Mouse (Mus musculus): ENCODE measurements around the gene Gm3164. TPM values are rescaled to one million over a fixed set of nuclear protein-coding genes. Genes with fewer than 3 reads are reported as not detected.
"Not testable (repeated sequence)": the region's sequence is repeated elsewhere in the genome, so short reads cannot be mapped to it uniquely, and the experiment has no call there.

Gene Gm3164
- total RNA-seq (2021), result under 1 TPM; 0.47 to 0.49 TPM
- long read RNA-seq, experiment 1, result 0 reads
- long read RNA-seq, experiment 2, partial matches to known transcripts, result 0 of 1 reads
- long read RNA-seq, experiment 2, other reads (novel, unspliced or antisense), result 1 of 1 reads

DNA sequence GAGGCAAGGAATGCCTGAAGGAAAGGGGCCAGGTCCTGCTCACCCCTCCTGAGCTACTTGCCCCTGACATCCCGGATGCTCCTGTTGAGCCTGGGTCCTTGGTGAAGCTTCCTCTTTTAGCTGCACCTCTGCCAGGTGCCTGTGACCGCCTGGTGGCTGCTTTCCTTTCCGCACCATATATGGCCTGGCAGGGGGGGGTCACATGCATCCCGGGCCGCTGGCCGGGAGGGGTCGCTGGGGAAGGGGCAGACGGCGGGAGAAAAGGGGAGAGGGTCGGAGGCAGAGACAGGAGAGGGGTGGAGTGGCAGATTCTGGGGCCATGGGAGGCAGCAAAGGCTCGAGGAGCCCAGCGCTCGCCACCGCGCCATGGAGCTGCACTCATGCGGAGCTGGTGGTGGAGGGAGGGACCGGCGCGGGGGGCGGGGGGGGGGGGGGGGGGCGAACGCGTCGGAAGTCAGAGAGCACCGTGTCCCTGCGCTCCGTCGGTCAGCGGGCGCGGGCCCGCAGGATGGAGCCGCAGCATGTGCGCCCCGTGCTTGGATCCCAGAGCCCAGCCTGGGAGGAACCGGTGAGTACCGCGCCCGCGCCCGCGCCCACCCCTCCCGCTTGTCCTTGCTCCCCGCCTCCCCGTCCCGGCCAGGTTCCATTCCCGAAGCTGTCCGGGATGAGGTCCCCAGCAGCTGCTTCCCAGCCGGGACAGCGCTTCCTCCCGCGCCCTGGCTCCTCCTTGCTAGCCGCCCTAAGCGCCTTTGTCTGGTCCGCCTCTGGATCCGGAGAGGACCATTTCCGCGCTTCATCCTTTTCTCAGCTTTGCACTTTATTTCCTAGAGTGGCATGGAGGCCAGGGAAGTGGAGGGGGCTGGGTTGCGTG, at the start of gene Gm3164:
Gene Gm3164, plus strand, starts transcription at position 484 of the 871 bp plus-strand sequence.
- DNase-seq, result peak; percentile 51
- intact Hi-C loops (cut with DNase I; ENCODE audit: low total_unique reads), result not testable (repeated sequence)

DNA sequence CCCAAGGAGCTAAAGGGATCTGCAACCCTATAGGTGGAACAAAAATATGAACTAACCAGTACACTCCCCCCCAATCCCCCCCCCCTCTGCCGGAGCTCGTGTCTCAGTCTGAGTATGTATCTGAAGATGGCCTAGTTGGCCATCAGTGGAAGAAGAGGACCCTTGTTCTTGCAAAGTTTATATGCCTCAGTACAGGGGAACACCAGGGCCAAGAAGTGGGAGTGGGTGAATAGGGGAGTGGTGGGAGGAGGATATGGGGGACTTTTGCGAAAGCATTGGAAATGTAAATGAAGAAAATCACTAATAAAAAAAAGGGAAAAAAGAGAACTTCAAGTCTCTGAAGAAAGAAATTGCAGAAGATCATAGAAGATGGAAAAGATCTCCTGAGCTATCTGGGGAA, 46.3 kb upstream of the Gm3164 start:
- intact Hi-C loops (cut with DNase I; ENCODE audit: low total_unique reads), result not testable (repeated sequence)

DNA sequence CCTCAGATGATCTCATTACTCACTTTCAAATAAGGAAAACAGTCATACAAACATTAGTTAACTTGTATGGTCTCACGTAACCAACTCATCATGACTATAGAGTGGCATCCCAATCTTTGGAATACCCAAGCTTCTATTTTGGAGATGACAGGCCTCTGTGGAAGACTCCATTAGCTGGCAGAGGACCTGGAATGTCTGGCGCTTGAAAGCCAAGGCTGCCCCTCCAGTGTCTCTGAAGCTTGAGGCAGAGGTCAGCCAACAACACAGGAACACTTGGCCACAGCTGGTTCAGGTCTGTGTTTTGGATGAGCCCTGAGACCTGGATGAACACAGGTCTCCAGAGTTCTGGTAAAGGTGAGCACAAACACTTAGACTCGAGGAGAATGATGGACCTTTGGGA, 45.6 kb upstream of the Gm3164 start:
- intact Hi-C loops (cut with DNase I; ENCODE audit: low total_unique reads); DNase-seq: not testable (repeated sequence)

More for the DNA sequence above, 46.3 kb upstream of the Gm3164 start:
- DNase-seq, result not testable (repeated sequence)

DNA sequence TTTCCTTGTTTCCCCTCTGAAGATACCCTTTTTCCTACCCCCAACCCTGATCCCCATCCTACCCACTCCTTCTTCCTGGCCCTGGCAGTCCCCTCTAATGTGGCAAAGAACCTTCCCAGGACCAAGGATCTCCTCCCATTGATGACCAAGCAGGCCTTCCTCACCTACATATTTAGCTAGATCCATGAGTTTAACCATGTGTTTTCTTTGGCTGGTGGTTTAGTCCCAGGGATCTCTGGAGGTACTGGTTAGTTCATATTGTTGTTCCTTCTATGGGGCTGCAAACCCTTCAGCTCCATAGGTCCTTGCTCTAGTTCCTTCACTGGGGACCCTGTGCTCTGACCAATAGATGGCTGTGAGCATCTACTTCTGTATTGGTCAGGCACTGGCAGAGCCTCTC, 37.4 kb upstream of the Gm3164 start:
- not testable (repeated sequence) for DNase-seq

DNA sequence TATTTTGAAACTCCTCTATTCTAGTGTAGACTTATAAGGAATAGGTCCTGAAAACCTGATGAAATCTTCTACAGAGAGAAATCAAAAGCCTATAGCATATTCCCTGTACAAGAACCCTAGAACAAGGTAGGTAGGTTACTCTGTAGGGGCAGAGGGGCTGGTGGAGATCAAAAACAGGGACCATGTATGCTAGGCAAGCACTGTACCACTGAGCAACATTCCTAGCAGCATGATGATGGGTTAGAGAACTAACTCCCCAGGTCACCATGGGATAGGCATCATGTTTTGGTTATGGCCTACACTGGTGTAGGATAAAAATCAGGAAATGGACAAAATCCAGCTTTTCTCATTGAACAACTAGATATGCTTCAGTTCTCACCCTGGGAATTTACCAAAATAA, 29.6 kb upstream of the Gm3164 start:
- intact Hi-C loops (cut with DNase I; ENCODE audit: low total_unique reads); DNase-seq: not testable (repeated sequence)

More for the DNA sequence above, 37.4 kb upstream of the Gm3164 start:
- intact Hi-C loops (cut with DNase I; ENCODE audit: low total_unique reads), result not testable (repeated sequence)

DNA sequence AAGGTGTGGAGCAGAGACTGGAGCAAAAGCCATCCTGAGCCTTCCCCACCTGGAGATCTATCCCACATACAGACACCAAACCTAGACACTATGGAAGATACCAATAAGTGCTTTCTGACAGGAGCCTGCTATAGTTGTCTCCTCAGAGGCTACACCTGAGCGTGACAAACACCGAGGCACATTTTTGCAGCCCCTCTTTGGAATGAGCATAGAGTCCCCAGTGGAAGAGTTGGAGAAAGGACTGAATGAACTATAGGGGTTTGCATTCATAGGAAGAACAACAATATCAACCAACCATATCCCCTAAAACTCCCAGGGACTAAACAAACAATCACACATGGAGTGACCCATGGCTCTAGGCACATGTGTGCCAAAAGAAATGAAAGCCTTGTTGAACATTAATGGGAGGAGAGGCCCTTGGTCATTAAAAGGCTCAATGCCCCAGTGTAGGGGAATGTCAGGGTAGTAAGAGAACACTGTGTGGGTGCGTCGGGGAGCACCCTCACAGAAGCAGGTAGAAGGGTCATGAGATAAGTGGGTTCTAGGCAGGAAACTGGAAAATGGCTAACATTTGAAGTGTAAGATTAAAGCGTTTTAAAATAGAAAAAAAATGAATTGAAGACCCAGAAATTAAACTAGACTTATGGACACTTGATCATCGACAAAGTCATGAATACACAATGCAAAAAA, 22.3 kb upstream of the Gm3164 start:
- intact Hi-C loops (cut with DNase I; ENCODE audit: low total_unique reads); DNase-seq: not testable (repeated sequence)

DNA sequence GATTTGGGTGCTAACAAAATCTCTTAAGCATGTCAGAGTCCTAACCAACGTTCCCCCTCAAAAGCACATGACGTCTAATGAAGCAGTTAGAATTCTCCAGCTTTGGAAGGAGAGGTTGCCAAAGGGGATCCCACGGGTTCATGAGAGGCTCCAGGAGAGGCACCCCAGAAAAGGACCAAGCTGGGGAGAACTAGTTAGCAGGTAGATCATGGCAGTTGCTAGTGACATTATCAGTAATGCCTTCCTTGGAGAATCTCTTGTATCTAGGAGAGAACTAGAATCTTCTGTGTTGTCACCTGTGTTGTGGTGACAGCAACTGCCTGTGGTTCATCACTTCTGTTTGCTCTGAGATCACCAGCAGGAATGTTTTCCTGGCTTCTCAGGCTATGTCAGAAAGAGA, 18.0 kb upstream of the Gm3164 start, which contains the start of gene Gm3159:
Gene Gm3159, plus strand, starts transcription at position 301 of the 400 bp plus-strand sequence.
- intact Hi-C loops (cut with DNase I; ENCODE audit: low total_unique reads); DNase-seq: not testable (repeated sequence)

DNA sequence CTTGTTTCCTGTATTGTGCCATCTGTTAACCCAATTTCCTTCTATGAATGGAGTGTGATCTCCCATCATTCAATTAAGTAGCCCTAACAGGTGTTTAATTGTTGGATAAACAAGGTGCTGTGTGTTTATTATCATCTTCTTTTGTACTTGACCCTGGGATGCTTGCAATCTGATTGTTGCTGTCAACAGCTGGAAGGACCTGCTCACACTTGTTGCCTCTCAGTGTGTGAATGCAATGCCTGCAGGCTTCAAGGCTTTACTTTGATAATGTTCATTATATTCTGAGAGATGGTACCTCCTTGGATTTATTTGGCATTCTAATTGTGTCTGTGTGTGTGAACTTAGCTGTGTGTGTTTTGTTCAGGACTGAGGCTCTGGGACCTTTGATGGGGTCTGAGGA, 16.6 kb upstream of the Gm3164 start:
- DNase-seq; intact Hi-C loops (cut with DNase I; ENCODE audit: low total_unique reads): not testable (repeated sequence)

DNA sequence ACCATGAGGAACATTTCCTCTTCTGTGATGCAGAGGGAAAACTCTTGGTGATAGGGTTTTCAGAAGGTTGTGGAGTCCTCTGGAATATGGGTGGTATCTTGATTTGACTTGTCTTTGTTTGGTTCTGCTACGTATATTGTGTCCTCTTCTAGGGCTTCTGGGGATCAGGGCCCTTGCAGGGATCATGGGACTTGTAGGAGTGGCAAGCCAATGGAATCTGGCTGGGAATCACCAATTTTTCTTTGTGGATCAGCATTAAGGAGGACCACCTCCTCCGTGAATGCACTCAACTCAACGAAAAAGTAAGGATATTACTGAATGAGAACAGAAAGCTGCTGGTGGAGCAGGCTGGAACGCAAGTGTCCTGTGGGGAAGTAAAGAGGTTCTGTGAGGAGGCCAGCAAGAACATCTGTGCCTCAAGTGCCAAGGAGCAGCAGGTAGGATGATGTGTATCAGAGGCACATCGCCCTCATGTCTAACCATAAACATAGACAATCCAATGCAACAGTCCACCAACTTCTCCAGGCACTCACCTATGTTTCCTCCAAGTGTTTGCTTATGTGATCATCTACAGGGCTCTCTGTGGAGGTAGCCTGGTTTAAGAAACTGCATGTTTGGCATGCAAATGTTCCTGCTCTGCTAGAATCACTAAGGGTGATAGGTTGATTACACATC, 15.0 kb upstream of the Gm3164 start:
- intact Hi-C loops (cut with DNase I; ENCODE audit: low total_unique reads), result not testable (repeated sequence)
- DNase-seq, result peak; percentile 2

DNA sequence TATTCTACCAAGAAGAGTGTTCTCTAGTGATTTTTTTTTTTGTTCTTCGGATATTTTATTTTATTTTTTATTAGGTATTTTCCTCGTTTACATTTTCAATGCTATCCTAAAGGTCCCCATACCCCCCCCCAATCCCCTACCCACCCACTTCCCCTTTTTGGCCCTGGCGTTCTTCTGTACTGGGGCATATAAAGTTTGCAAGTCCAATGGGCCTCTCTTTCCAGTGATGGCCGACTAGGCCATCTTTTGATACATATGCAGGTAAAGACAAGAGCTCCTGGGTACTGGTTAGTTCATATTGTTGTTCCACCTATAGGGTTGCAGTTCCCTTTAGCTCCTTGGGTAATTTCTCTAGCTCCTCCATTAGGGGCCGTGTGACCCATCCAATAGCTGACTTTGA, 14.0 kb upstream of the Gm3164 start:
- DNase-seq; intact Hi-C loops (cut with DNase I; ENCODE audit: low total_unique reads): not testable (repeated sequence)

DNA sequence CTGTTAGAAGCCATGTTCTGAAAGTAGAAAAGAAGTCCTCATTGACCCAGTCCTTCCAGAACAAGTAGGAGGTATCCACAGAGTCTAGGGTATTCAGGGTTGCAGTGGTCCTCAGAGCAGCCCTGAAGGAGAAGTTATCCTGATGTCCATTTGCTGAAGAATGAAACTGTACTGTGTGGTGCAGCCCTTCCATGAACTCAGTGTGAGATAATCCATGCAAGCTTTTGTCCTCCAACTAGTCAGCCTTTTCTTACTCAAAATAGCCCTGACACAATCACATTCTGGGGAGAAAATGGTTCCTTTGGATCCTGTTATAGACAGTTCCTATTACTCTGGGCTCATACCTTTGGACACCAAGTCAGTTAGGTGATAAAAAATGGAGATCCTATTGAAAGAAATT, 11.4 kb upstream of the Gm3164 start:
- DNase-seq; intact Hi-C loops (cut with DNase I; ENCODE audit: low total_unique reads): not testable (repeated sequence)

DNA sequence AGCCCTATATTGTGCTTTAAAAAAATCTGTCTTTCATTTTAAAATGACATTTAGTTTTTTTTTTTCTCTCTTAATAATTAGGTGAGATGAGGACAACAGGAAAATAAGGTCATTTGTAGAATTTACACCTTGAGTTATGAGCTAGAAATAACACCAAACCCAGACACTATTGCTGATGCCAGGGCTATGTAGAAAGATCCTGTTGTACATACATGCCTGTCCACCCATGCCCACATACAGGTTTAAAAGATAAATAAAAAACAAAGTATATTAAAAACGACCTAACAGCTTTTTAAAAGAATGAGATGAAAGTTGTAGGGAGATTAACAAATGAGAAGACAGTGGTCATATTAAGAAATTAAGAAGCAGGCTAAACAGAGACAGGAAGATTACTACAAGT, 5.3 kb upstream of the Gm3164 start:
- intact Hi-C loops (cut with DNase I; ENCODE audit: low total_unique reads); DNase-seq: not testable (repeated sequence)

DNA sequence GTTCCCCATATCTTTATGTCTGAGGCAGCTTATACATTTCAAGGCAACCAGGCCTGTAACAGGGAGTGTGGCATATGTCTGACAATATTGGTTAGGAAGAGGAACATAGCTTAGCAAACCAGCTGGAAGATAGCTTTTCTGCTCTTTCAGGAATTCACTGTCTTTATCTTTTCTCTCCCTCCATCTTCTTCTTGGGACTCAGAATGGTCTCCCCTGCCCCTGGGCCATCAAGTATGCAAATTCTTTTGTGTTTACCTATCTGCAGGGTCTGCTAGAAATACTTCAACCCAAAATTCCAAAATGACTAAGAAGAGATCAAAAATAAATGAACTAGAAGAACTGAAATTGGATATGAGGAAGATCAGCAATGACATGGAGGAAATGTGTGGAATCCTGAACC, 15.4 kb downstream of the Gm3164 start, which contains the start of gene Gm3173:
Gene Gm3173, plus strand, starts transcription at position 301 of the 400 bp plus-strand sequence.
- DNase-seq; intact Hi-C loops (cut with DNase I; ENCODE audit: low total_unique reads): not testable (repeated sequence)

DNA sequence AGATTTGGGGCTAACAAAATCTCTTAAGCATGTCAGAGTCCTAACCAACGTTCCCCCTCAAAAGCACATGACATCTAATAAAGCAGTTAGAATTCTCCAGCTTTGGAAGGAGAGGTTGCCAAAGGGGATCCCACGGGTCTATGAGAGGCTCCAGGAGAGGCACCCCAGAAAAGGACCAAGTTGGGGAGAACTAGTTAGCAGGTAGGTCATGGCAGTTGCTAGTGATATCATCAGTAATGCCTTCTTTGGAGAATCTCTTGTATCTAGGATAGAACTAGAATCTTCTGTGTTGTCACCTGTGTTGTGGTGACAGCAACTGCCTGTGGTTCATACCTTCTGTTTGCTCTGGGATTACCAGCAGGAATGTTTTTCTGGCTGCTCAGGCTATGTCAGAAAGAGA, 66.2 kb downstream of the Gm3164 start, which contains the start of gene Gm3182:
Gene Gm3182, plus strand, starts transcription at position 301 of the 400 bp plus-strand sequence.
- intact Hi-C loops (cut with DNase I; ENCODE audit: low total_unique reads); DNase-seq: not testable (repeated sequence)

Other genes with a start within 250 kb of the Gm3164 start
- not detected for gene Gm2974, start 232.9 kb upstream of the Gm3164 start, total RNA-seq (2021)
- gene Gm3138, start 165.8 kb upstream of the Gm3164 start, total RNA-seq (2021), result not detected
- gene Gm3149, start 98.2 kb upstream of the Gm3164 start, total RNA-seq (2021), result not detected
- under 1 TPM in 1 of 2 experiments, not detected in 1; 0.18 TPM for gene 2610042L04Rik, start 80.7 kb upstream of the Gm3164 start, total RNA-seq (2021)
- gene Gm3159, start 17.9 kb upstream of the Gm3164 start, total RNA-seq (2021), result not detected
- not detected for gene Gm3173, start 15.5 kb downstream of the Gm3164 start, total RNA-seq (2021)
- not detected for gene Gm3182, start 66.3 kb downstream of the Gm3164 start, total RNA-seq (2021)
- not detected for gene Gm3047, start 140.0 kb downstream of the Gm3164 start, total RNA-seq (2021)
- gene Gm8159, start 216.9 kb downstream of the Gm3164 start, total RNA-seq (2021), result not detected
- not detected for gene Gm3239, start 248.7 kb downstream of the Gm3164 start, total RNA-seq (2021)

All from gastrocnemius, postnatal 14 days (tissue).